Mouse (Mus musculus): ENCODE measurements around the gene Adap1.

DNA sequence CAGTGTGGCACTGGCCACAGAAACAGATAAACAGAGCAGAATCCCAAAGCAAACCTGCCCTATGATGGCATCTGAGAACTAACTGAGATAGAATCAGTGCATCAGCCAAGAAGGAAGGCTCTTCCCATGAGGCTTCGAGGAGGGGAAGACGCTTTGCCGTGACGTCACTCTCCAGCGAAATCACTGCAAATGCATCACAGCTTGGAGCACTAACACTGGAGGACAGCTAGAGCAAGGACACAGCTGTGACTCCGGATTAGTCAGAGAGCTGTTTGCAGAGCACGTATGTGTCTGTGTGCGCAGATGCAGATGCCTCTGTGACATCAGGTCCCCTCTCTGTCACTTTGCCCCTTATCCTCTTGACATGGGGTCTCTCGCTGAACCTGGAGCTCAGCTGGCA, 13.6 kb downstream of the Adap1 start:
- no peak for TF ChIP-seq CTCF (IDR thresholded peaks at IDR 0.05; ENCODE audit: extremely low read depth, insufficient read depth, insufficient read length, insufficient replicate concordance)
- no peak for TF ChIP-seq POLR2A (IDR thresholded peaks at IDR 0.05; ENCODE audit: low read depth, low read length)
